Mouse (Mus musculus) MEL (cell line): ENCODE results near the gene Dse. TPM values are rescaled to one million over a fixed set of nuclear protein-coding genes. Genes with fewer than 3 reads are reported as not detected.

Source experiments
- DNase-seq: peaks from one replicate; pipeline ENCODE4 v3.0.0; 2011; ENCODE audit warnings: low read depth, low spot score
- H3K27ac ChIP-seq: 2 replicates; pipeline ENCODE4 v1.5.1; 2012; ENCODE audit warnings: low read depth, mild to moderate bottlenecking, control low read depth, low read length, moderate library complexity; ENCODE audit not compliant: control insufficient read depth
- H3K27me3 ChIP-seq, 2 experiments: fragments of 150-350 bp in 1 of 2; sonication (generic) in 1 of 2; 2 replicates each; pipeline ENCODE4 v1.6.1; 2012; ENCODE audit warnings: low read length in 2 of 2, mild to moderate bottlenecking in 2 of 2, improper control_type of control experiment in 1 of 2, moderate library complexity in 1 of 2; ENCODE audit not compliant: insufficient read depth in 2 of 2, control insufficient read depth in 1 of 2
- H3K36me3 ChIP-seq, 2 experiments: 2 replicates each; pipeline ENCODE4 v1.6.1; 2012 to 2014; ENCODE audit warnings: low read length in 2 of 2, improper control_type of control experiment in 1 of 2, inconsistent platforms in 1 of 2, mild to moderate bottlenecking in 1 of 2; ENCODE audit not compliant: insufficient read depth in 2 of 2, control insufficient read depth in 1 of 2
- H3K4me1 ChIP-seq, 2 experiments: fragments of 150-350 bp in 1 of 2; sonication (generic) in 1 of 2; 2 replicates each; pipeline ENCODE4 v1.6.1; 2012; ENCODE audit warnings: low read length in 2 of 2, improper control_type of control experiment in 1 of 2, mild to moderate bottlenecking in 1 of 2; ENCODE audit not compliant: insufficient read depth in 2 of 2, control insufficient read depth in 1 of 2
- H3K4me3 ChIP-seq, 2 experiments: fragments of 150-350 bp in 1 of 2; sonication (generic) in 1 of 2; 2 replicates each; pipeline ENCODE4 v1.5.1; 2012; ENCODE audit warnings: low read depth in 2 of 2, low read length in 2 of 2, mild to moderate bottlenecking in 2 of 2, moderate library complexity in 2 of 2, control low read depth in 1 of 2, improper control_type of control experiment in 1 of 2; ENCODE audit not compliant: control insufficient read depth in 1 of 2, insufficient read depth in 1 of 2
- H3K79me2 ChIP-seq: 2 replicates; pipeline ENCODE4 v1.6.1; 2012; ENCODE audit warnings: mild to moderate bottlenecking, low read length, moderate library complexity; ENCODE audit not compliant: control insufficient read depth, poor library complexity, insufficient read depth
- H3K9ac ChIP-seq: 2 replicates; pipeline ENCODE4 v1.6.1; 2012; ENCODE audit warnings: low read depth, mild to moderate bottlenecking, control low read depth, low read length, moderate library complexity; ENCODE audit not compliant: control insufficient read depth, poor library complexity, severe bottlenecking
- H3K9me3 ChIP-seq: fragments of 150-350 bp; sonication (generic); replicated peaks from 2 replicates; pipeline ENCODE4 v1.6.1; 2012; ENCODE audit warnings: mild to moderate bottlenecking, low read length, improper control_type of control experiment, moderate library complexity; ENCODE audit not compliant: insufficient read depth
- CHD1 ChIP-seq: IDR thresholded peaks from 2 replicates; pipeline ENCODE4 v1.6.1; 2012; ENCODE audit warnings: low read depth, mild to moderate bottlenecking, inconsistent platforms, low read length, improper control_type of control experiment
- CTCF ChIP-seq, 3 experiments: IDR thresholded peaks in 2 of 3; conservative IDR thresholded peaks in 1 of 3; 2 replicates each; pipeline ENCODE4 v1.5.1; 2011 to 2012; ENCODE audit warnings: low read length in 3 of 3, low read depth in 2 of 3, mild to moderate bottlenecking in 2 of 3, improper control_type of control experiment in 1 of 3, inconsistent platforms in 1 of 3, mixed read lengths in 1 of 3, moderate library complexity in 1 of 3; ENCODE audit not compliant: control insufficient read depth in 1 of 3, insufficient read depth in 1 of 3, poor library complexity in 1 of 3, severe bottlenecking in 1 of 3
- E2F4 ChIP-seq: IDR thresholded peaks from 2 replicates; pipeline ENCODE4 v1.6.1; 2011; ENCODE audit warnings: low read depth, low read length, improper control_type of control experiment, borderline replicate concordance
- EP300 ChIP-seq, 2 experiments: IDR thresholded peaks; 2 replicates each; pipeline ENCODE4 v1.6.1; 2011; ENCODE audit warnings: improper control_type of control experiment in 2 of 2, low read length in 2 of 2, low read depth in 1 of 2, mild to moderate bottlenecking in 1 of 2
- GABPA ChIP-seq: IDR thresholded peaks from 2 replicates; pipeline ENCODE4 v1.6.1; 2012; ENCODE audit warnings: low read depth, mild to moderate bottlenecking, inconsistent platforms, low read length, improper control_type of control experiment, moderate library complexity
- GATA1 ChIP-seq: IDR thresholded peaks from 2 replicates; pipeline ENCODE4 v1.6.1; 2011; ENCODE audit warnings: low read depth, low read length, improper control_type of control experiment
- HCFC1 ChIP-seq: IDR thresholded peaks from 2 replicates; pipeline ENCODE4 v1.6.1; 2012; ENCODE audit warnings: low read depth, mild to moderate bottlenecking, inconsistent platforms, low read length, improper control_type of control experiment, moderate library complexity
- JUND ChIP-seq: IDR thresholded peaks from 2 replicates; pipeline ENCODE4 v1.6.1; 2011; ENCODE audit warnings: low read depth, mild to moderate bottlenecking, improper control_type of control experiment, low read length
- KAT2A ChIP-seq: conservative IDR thresholded peaks from 2 replicates; pipeline ENCODE4 v1.6.1; 2012; ENCODE audit warnings: low read depth, low read length, improper control_type of control experiment, inconsistent platforms
- MAFK ChIP-seq: IDR thresholded peaks from 2 replicates; pipeline ENCODE4 v1.6.1; 2011; ENCODE audit warnings: low read depth, mild to moderate bottlenecking, low read length, improper control_type of control experiment, borderline replicate concordance
- MAX ChIP-seq: IDR thresholded peaks from 2 replicates; pipeline ENCODE4 v1.6.1; 2011; ENCODE audit warnings: low read length, improper control_type of control experiment
- MEF2A ChIP-seq: IDR thresholded peaks from 2 replicates; pipeline ENCODE4 v1.6.1; 2014; ENCODE audit warnings: low read depth, mild to moderate bottlenecking, inconsistent platforms, low read length, improper control_type of control experiment; ENCODE audit not compliant: poor library complexity, insufficient replicate concordance, severe bottlenecking; ENCODE audit errors: extremely low read depth
- MYB ChIP-seq: IDR thresholded peaks from 2 replicates; pipeline ENCODE4 v1.6.1; 2011; ENCODE audit warnings: mild to moderate bottlenecking, low read depth, low read length, improper control_type of control experiment
- NELFE ChIP-seq: IDR thresholded peaks from 2 replicates; pipeline ENCODE4 v1.6.1; 2011; ENCODE audit warnings: low read depth, low read length, improper control_type of control experiment
- POLR2AphosphoS2 ChIP-seq: IDR thresholded peaks from 2 replicates; pipeline ENCODE4 v1.6.1; 2011; ENCODE audit warnings: low read length, improper control_type of control experiment
- RCOR1 ChIP-seq: IDR thresholded peaks from 2 replicates; pipeline ENCODE4 v1.6.1; 2012; ENCODE audit warnings: low read depth, mild to moderate bottlenecking, inconsistent platforms, low read length, improper control_type of control experiment
- SIN3A ChIP-seq: IDR thresholded peaks from 2 replicates; pipeline ENCODE4 v1.6.1; 2012; ENCODE audit warnings: low read length, improper control_type of control experiment, inconsistent platforms
- SMC3 ChIP-seq: IDR thresholded peaks from 2 replicates; pipeline ENCODE4 v1.6.1; 2011; ENCODE audit warnings: low read depth, low read length, improper control_type of control experiment
- TBP ChIP-seq: IDR thresholded peaks from 2 replicates; pipeline ENCODE4 v1.8.0; 2011; ENCODE audit warnings: low read depth, low read length, improper control_type of control experiment
- TCF12 ChIP-seq: IDR thresholded peaks from 2 replicates; pipeline ENCODE4 v1.6.1; 2014; ENCODE audit warnings: low read depth, mild to moderate bottlenecking, inconsistent platforms, low read length, improper control_type of control experiment, moderate library complexity
- USF1 ChIP-seq: IDR thresholded peaks from 2 replicates; pipeline ENCODE4 v1.6.1; 2014; ENCODE audit warnings: low read depth, mild to moderate bottlenecking, inconsistent platforms, low read length, improper control_type of control experiment, moderate library complexity
- USF2 ChIP-seq, 2 experiments: IDR thresholded peaks; 2 replicates each; pipeline ENCODE4 v1.6.1; 2011 to 2012; ENCODE audit warnings: improper control_type of control experiment in 2 of 2, low read length in 2 of 2, borderline replicate concordance in 1 of 2, inconsistent platforms in 1 of 2, low read depth in 1 of 2, mild to moderate bottlenecking in 1 of 2; ENCODE audit not compliant: insufficient read depth in 1 of 2
- ZC3H11A ChIP-seq: IDR thresholded peaks from 2 replicates; pipeline ENCODE4 v1.6.1; 2012; ENCODE audit warnings: low read depth, mild to moderate bottlenecking, inconsistent platforms, low read length, improper control_type of control experiment
- ZKSCAN1 ChIP-seq: IDR thresholded peaks from 2 replicates; pipeline ENCODE4 v1.6.1; 2012; ENCODE audit warnings: low read depth, mild to moderate bottlenecking, inconsistent platforms, low read length, improper control_type of control experiment, moderate library complexity
- ZMIZ1 ChIP-seq: IDR thresholded peaks from 2 replicates; pipeline ENCODE4 v1.6.1; 2012; ENCODE audit warnings: low read depth, mild to moderate bottlenecking, inconsistent platforms, low read length, improper control_type of control experiment, moderate library complexity
- polyA plus RNA-seq, 2 experiments: library from polyadenylated mRNA; stranded (reverse) in 1 of 2; unstranded in 1 of 2; fragments of >175 nt in 1 of 2; fragments of >200 nt in 1 of 2; gene quantifications; 2 replicates each; pipeline versions ENCODE4 v1.2.1 to v1.2.4; 2012; ENCODE audit warnings: low replicate concordance in 2 of 2, low read depth in 1 of 2; ENCODE audit not compliant: insufficient read length in 2 of 2, insufficient read depth in 1 of 2, missing spikeins in 1 of 2
- total RNA-seq: library from RNA; depleted of rRNA; stranded (reverse); fragments of 300-350 nt; gene quantifications from 2 replicates; pipeline ENCODE4 v1.2.3, GENCODE M21; 2012

The Dse gene
- total and polyA plus RNA-seq, 3 experiments = not detected

DNA sequence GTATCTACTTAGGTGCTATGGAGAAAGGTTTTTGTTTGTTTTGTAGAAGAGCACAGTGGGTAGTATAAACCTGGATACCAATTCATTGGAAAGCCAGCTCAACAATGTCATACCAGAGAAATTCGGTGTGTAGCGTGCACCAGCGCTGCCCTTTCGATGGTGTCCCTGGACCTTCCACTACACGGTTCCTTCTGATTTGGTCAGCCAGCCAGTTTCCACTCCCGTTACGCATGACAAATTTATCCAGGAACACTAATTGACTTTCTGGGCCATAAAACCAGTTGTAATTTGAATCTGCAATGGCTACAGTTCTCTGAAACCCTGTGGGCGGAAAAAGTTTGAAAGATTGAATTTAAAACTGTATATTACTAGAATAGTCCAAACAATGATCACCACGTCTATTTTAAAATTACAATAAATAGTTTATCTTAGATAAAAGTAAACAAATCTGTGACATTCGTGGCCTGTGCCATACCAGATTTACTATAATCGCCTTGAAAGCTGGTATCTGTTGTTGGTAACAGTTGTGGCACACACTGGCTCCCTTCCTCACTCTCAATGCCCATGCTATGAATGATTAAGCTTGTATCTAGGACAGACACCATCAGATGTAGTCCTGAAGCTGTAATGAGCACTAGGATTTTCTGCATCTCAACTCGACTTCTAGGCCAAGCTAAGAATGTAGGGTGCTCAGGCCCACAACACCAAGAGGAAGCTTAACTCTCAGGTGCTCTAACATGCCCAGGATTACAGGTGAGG lies 51.5 kb downstream of the Dse start:
- Histone ChIP-seq H3K4me1 (no peaks in the 10 kb centered on the region), H3K9me3 (no peaks in the 10 kb centered on the region), H3K9ac (no peak overlapping the region), H3K27me3 (no peaks in the 10 kb centered on the region; a peak in 1 of 4 replicates), H3K79me2 (no peaks in the 10 kb centered on the region), H3K36me3 (no peaks in the 10 kb centered on the region), H3K4me3 (no peak overlapping the region), H3K27ac (no peak overlapping the region)
- TF ChIP-seq ZKSCAN1 (no peak), GATA1 (no peak), HCFC1 (no peak), SMC3 (no peak), EP300 (IDR thresholded peaks at IDR 0.05; ENCODE audit: low read depth in 1 of 2, low read length in 2 of 2) (no peak), MYB (no peak), TBP (no peak), E2F4 (no peak), NELFE (no peak), ZC3H11A (no peak), JUND (no peak), ZMIZ1 (no peak)
- no peak for DNase-seq

DNA sequence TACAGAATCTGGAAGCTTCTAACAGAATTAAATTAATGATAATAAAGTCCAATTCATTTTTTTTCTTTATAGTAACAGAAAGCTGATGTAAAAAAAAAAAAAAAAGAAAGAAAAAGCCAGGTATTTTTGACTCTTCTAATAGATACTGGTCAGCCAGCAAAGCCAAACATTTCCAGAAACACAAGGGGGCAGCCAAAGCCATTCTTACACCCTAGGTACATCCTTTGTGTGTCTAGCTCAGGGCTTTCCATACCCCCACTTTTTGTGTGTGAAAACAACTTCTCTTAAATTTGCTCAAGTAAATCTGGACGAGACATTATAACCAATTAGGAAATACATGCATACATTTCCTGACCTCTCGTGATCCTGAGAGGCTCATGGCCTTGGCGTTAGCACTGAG lies 55.7 kb downstream of the Dse start:
- TF ChIP-seq GATA1 (no peak), TCF12 (no peak), CHD1 (no peak), MAFK (no peak), KAT2A (no peak), MEF2A (no peak), EP300 (IDR thresholded peaks at IDR 0.05; ENCODE audit: low read depth in 1 of 2, low read length in 2 of 2) (no peak), MAX (no peak), USF2 (IDR thresholded peaks at IDR 0.05; ENCODE audit: borderline replicate concordance in 1 of 2, insufficient read depth in 1 of 2, low read depth in 1 of 2, low read length in 2 of 2) (no peak), POLR2AphosphoS2 (no peak), NELFE (no peak), ZKSCAN1 (no peak), MYB (no peak), GABPA (no peak), CTCF (IDR thresholded peaks at IDR 0.05 in 2 of 3, conservative IDR thresholded peaks at IDR 0.05 in 1 of 3; ENCODE audit: control insufficient read depth in 1 of 3, insufficient read depth in 1 of 3, low read depth in 2 of 3, low read length in 3 of 3, poor library complexity in 1 of 3, severe bottlenecking in 1 of 3) (no peak), USF1 (no peak), RCOR1 (no peak), ZMIZ1 (no peak), SIN3A (no peak)
- no peaks in the 10 kb centered on the region; a peak in 1 of 4 replicates for H3K27me3 ChIP-seq
- no peak overlapping the region for H3K4me3 ChIP-seq
- no peak for DNase-seq
- H3K27ac ChIP-seq = no peak overlapping the region
- no peaks in the 10 kb centered on the region for H3K36me3 ChIP-seq
- no peak overlapping the region for H3K9ac ChIP-seq
- H3K9me3 ChIP-seq = no peaks in the 10 kb centered on the region
- H3K79me2 ChIP-seq = no peaks in the 10 kb centered on the region
- no peaks in the 10 kb centered on the region for H3K4me1 ChIP-seq
